ENCODE assay signal across 17 mouse cellular contexts in genomic region chr15:12593094-12593493, GRCm38 (mm10).
"Had no signal": no experiment of that assay in that cellular context is flagged by ENCODE, and none has a peak within 500 bp of the region (broad histone marks: within the 10 kb centered on the region; RNA-seq: fewer than 3 reads in every experiment).

No protein-coding gene starts in this region.

- ATAC-seq: intestine, postnatal 0 days; liver, postnatal 0 days; lung, postnatal 0 days had no signal

- H3K4me1 ChIP-seq: limb, embryonic 15.5 days; neural tube, embryonic 13.5 days; stomach, embryonic 15.5 days had no signal

- H3K4me3 ChIP-seq: limb, embryonic 12.5 days; limb, embryonic 15.5 days; myocyte; neural tube, embryonic 13.5 days; stomach, embryonic 15.5 days had no signal

- DNase-seq: kidney, adult 2 months; kidney, postnatal 36 days; left cerebral cortex, postnatal 4 days; liver, postnatal 0 days; lung, embryonic 14.5 days; thymus, postnatal 25 days had no signal

- H3K9me3 ChIP-seq: limb, embryonic 12.5 days; limb, embryonic 15.5 days; neural tube, embryonic 13.5 days; stomach, embryonic 15.5 days had no signal

- H3K36me3 ChIP-seq: limb, embryonic 15.5 days; neural tube, embryonic 13.5 days; stomach, embryonic 15.5 days had no signal

- H3K27me3 ChIP-seq: limb, embryonic 12.5 days; limb, embryonic 15.5 days; neural tube, embryonic 13.5 days; stomach, embryonic 15.5 days had no signal

- H3K27ac ChIP-seq: kidney, postnatal 0 days; limb, embryonic 12.5 days; limb, embryonic 15.5 days; liver, embryonic 14.5 days; macrophage; neural tube, embryonic 13.5 days; stomach, embryonic 15.5 days had no signal

- H3K4me2 ChIP-seq: limb, embryonic 12.5 days; limb, embryonic 15.5 days; liver, embryonic 11.5 days; lung, embryonic 14.5 days; neural tube, embryonic 13.5 days; stomach, embryonic 15.5 days had no signal

- H3K9ac ChIP-seq: limb, embryonic 12.5 days; limb, embryonic 15.5 days; liver, embryonic 14.5 days; liver, postnatal 0 days; lung, embryonic 14.5 days; neural tube, embryonic 13.5 days; stomach, embryonic 15.5 days had no signal
